Mouse (Mus musculus) cerebellum, adult 11-12 months (tissue): ENCODE results near the gene Tnni3k.

Experiments used
- DNase-seq: peaks from one replicate; pipeline ENCODE4 v3.0.0; 2022

The Tnni3k gene

GRCm38 (mm10) chr3:155055231-155055916 lies at the start of gene Tnni3k:
Gene Tnni3k, minus strand, starts transcription at chr3:155055407.
- DNase-seq: no peak

- DNase-seq: no peak
These were observed 44.1 kb upstream of the Tnni3k start for GRCm38 (mm10) chr3:155099266-155099665.

GRCm38 (mm10) chr3:155093116-155093956 lies 38.1 kb upstream of the Tnni3k start, which contains the start of the genes Fpgt and Lrriq3:
Gene Fpgt, minus strand, starts transcription at chr3:155093403.
Gene Lrriq3, plus strand, starts transcription at chr3:155093434.
- peak; percentile 94 for DNase-seq

GRCm38 (mm10) chr3:155092081-155092480 lies 36.9 kb upstream of the Tnni3k start:
- DNase-seq: no peak

- DNase-seq: no peak
These were observed 22.7 kb upstream of the Tnni3k start for GRCm38 (mm10) chr3:155077908-155078307.

GRCm38 (mm10) chr3:155059449-155059822 lies 4.2 kb upstream of the Tnni3k start:
- no peak for DNase-seq

- DNase-seq: no peak
These were observed 3.7 kb upstream of the Tnni3k start for GRCm38 (mm10) chr3:155058800-155059448.

GRCm38 (mm10) chr3:155057566-155057965 lies 2.4 kb upstream of the Tnni3k start:
- no peak for DNase-seq

GRCm38 (mm10) chr3:155056606-155057005 lies 1.4 kb upstream of the Tnni3k start:
- DNase-seq: no peak

GRCm38 (mm10) chr3:155053189-155053588 lies 2.0 kb downstream of the Tnni3k start:
- DNase-seq: no peak

- no peak for DNase-seq
These were observed 3.2 kb downstream of the Tnni3k start for GRCm38 (mm10) chr3:155052021-155052420.

GRCm38 (mm10) chr3:155039012-155039836 lies 16.0 kb downstream of the Tnni3k start:
- no peak for DNase-seq

GRCm38 (mm10) chr3:155034323-155034722 lies 20.9 kb downstream of the Tnni3k start:
- DNase-seq: no peak

- no peak for DNase-seq
These were observed 25.0 kb downstream of the Tnni3k start for GRCm38 (mm10) chr3:155030200-155030599.

GRCm38 (mm10) chr3:155002781-155003180 lies 52.4 kb downstream of the Tnni3k start:
- no peak for DNase-seq

- no peak for DNase-seq
These were observed 54.2 kb downstream of the Tnni3k start for GRCm38 (mm10) chr3:155001056-155001455.

- DNase-seq: no peak
These were observed 62.5 kb downstream of the Tnni3k start for GRCm38 (mm10) chr3:154992678-154993077.

GRCm38 (mm10) chr3:154979101-154979500 lies 76.1 kb downstream of the Tnni3k start:
- no peak for DNase-seq

GRCm38 (mm10) chr3:154971626-154972025 lies 83.6 kb downstream of the Tnni3k start:
- no peak for DNase-seq

- no peak for DNase-seq
These were observed 84.2 kb downstream of the Tnni3k start for GRCm38 (mm10) chr3:154970981-154971380.

GRCm38 (mm10) chr3:154961284-154961683 lies 93.9 kb downstream of the Tnni3k start:
- no peak for DNase-seq

GRCm38 (mm10) chr3:154953088-154953487 lies 102.1 kb downstream of the Tnni3k start:
- DNase-seq: no peak

- no peak for DNase-seq
These were observed 105.7 kb downstream of the Tnni3k start for GRCm38 (mm10) chr3:154949551-154949950.
